Mouse (Mus musculus): ENCODE measurements at regions not wholly inside any gene's neighbourhood (a gene's known extent, or its start where the extent isn't known, plus 50 kb on each side); places are given as distances from the start of the nearest gene placed in this dataset.

DNA sequence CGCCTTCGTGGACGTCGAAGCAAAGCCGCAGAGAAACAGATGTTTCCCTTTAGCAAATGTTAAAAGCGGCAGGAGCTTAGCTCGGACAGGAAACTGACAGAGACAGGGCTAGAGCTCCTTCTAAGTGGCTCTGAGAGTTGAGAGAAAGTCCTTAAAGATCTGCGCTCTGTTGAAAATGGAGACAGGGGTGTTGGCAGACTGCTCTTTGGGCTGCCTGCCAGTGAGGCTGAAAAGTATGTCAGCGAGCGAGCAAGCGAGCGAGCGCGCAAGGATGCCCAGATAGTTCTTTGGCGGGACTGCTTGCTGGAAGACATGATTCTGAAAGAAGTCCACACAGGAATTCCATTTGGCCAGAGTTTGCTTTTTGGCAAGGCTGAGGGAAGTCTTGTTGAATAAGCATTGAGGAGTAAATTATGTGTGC lies 827.0 kb upstream of the Adgrl4 start:
- Histone ChIP-seq H3K27me3 (replicated peaks) (no peaks in the 10 kb centered on the region), H3K9me3 (replicated peaks; ENCODE audit: low read length) (peaks cover 25% of the 10 kb centered on the region), H3K9ac (ENCODE audit: insufficient read depth, low read depth) (no peak overlapping the region), H3K4me2 (ENCODE audit: insufficient read depth, low read depth, poor library complexity, severe bottlenecking) (no peak overlapping the region), H3K79me2 (replicated peaks; ENCODE audit: control insufficient read depth, extremely low read depth, insufficient read depth, poor library complexity, severe bottlenecking) (no peaks in the 10 kb centered on the region), H3K4me3 (replicated peaks in 1 of 3; ENCODE audit: low read depth in 2 of 3, low read length in 2 of 3, poor library complexity in 1 of 3) (no peak overlapping the region), H3K27ac (ENCODE audit: insufficient read depth, low read depth) (no peak overlapping the region), H3K4me1 (ENCODE audit: control insufficient read depth in 1 of 2, insufficient read depth in 2 of 2) (no peaks in the 10 kb centered on the region), H3K36me3 (replicated peaks in 1 of 2; ENCODE audit: control insufficient read depth in 1 of 2, insufficient read depth in 1 of 2, low read length in 1 of 2) (no peaks in the 10 kb centered on the region)
- in situ Hi-C loops (cut with MboI; ENCODE audit: low pct_ligation_motif_present, low pct_unique_long_range_greater_than_20kb, low sequenced_read_pairs) (no loop called here), dilution Hi-C loops (cut with MboI; ENCODE audit: extremely low pct_ligation_motif_present, extremely low pct_unique_long_range_greater_than_20kb, low sequenced_read_pairs) (no loop called here)
- no peak for DNase-seq (ENCODE audit: extremely low read depth)
- TF ChIP-seq CTCF (conservative IDR thresholded peaks at IDR 0.05 in 1 of 2, IDR thresholded peaks at IDR 0.05 in 1 of 2; ENCODE audit: low read depth in 2 of 2, low read length in 2 of 2) (no peak), USF2 (conservative IDR thresholded peaks at IDR 0.05; ENCODE audit: low read depth, low read length) (no peak), E2F4 (IDR thresholded peaks at IDR 0.05; ENCODE audit: insufficient replicate concordance, low read depth, low read length) (no peak), SMC3 (IDR thresholded peaks at IDR 0.05; ENCODE audit: low read depth, low read length) (no peak), NRF1 (IDR thresholded peaks at IDR 0.05; ENCODE audit: low read depth, low read length) (no peak), KAT2A (IDR thresholded peaks at IDR 0.05; ENCODE audit: insufficient replicate concordance, low read length) (no peak), UBTF (IDR thresholded peaks at IDR 0.05; ENCODE audit: low read depth, low read length) (no peak), BHLHE40 (IDR thresholded peaks at IDR 0.05; ENCODE audit: low read depth, low read length) (no peak), ZKSCAN1 (IDR thresholded peaks at IDR 0.05; ENCODE audit: borderline replicate concordance, low read depth, low read length) (no peak), ETS1 (conservative IDR thresholded peaks at IDR 0.05; ENCODE audit: low read depth, low read length) (no peak), EP300 (IDR thresholded peaks at IDR 0.05; ENCODE audit: low read length) (no peak), POLR2A (IDR thresholded peaks at IDR 0.05; ENCODE audit: low read depth, low read length) (no peak), MAFK (IDR thresholded peaks at IDR 0.05; ENCODE audit: insufficient replicate concordance, low read length) (no peak), MXI1 (IDR thresholded peaks at IDR 0.05; ENCODE audit: low read depth, low read length) (no peak), HCFC1 (IDR thresholded peaks at IDR 0.05; ENCODE audit: low read depth, low read length) (no peak), PAX5 (IDR thresholded peaks at IDR 0.05; ENCODE audit: low read length) (no peak), SIN3A (IDR thresholded peaks at IDR 0.05; ENCODE audit: low read length) (no peak), IRF4 (IDR thresholded peaks at IDR 0.05; ENCODE audit: low read depth, low read length) (no peak)

- peaks cover 10% of the 10 kb centered on the region for H3K9me3 ChIP-seq (replicated peaks; ENCODE audit: low read length)
- no peak overlapping the region for H3K9ac ChIP-seq (ENCODE audit: insufficient read depth, low read depth)
- TF ChIP-seq ZC3H11A (IDR thresholded peaks at IDR 0.05; ENCODE audit: low read depth, low read length) = no peak
- no peaks in the 10 kb centered on the region for H3K27me3 ChIP-seq (replicated peaks)
- no peak overlapping the region for H3K27ac ChIP-seq (ENCODE audit: insufficient read depth, low read depth)
- H3K4me2 ChIP-seq (ENCODE audit: insufficient read depth, low read depth, poor library complexity, severe bottlenecking) = no peak overlapping the region
- in situ Hi-C loops (cut with MboI; ENCODE audit: low pct_ligation_motif_present, low pct_unique_long_range_greater_than_20kb, low sequenced_read_pairs) = no loop called here
- H3K36me3 ChIP-seq (replicated peaks in 1 of 2; ENCODE audit: control insufficient read depth in 1 of 2, insufficient read depth in 1 of 2, low read length in 1 of 2) = no peaks in the 10 kb centered on the region
- dilution Hi-C loops (cut with MboI; ENCODE audit: extremely low pct_ligation_motif_present, extremely low pct_unique_long_range_greater_than_20kb, low sequenced_read_pairs) = no loop called here
- no peaks in the 10 kb centered on the region for H3K79me2 ChIP-seq (replicated peaks; ENCODE audit: control insufficient read depth, extremely low read depth, insufficient read depth, poor library complexity, severe bottlenecking)
- no peak overlapping the region for H3K4me3 ChIP-seq (replicated peaks in 1 of 3; ENCODE audit: low read depth in 2 of 3, low read length in 2 of 3, poor library complexity in 1 of 3)
- H3K4me1 ChIP-seq (ENCODE audit: control insufficient read depth in 1 of 2, insufficient read depth in 2 of 2) = no peaks in the 10 kb centered on the region
- no peak for DNase-seq (ENCODE audit: extremely low read depth)
These were observed 800.1 kb upstream of the Adgrl4 start for GRCm38 (mm10) chr3:150637544-150637943.
